Mouse (Mus musculus) brain, embryonic 18.5 days (tissue): ENCODE measurements around the gene Robo3.

Source experiments
- DNase-seq: peaks from one replicate; pipeline ENCODE4 v3.0.0-alpha.2; 2012; ENCODE audit warnings: low read depth, low spot score

Robo3 gene

GRCm38 (mm10) chr9:37430582-37430981, 2.5 kb downstream of the Robo3 start:
- DNase-seq: peak; percentile 75

GRCm38 (mm10) chr9:37429326-37429725, 3.7 kb downstream of the Robo3 start:
- DNase-seq: no peak

- DNase-seq: no peak
Measured at GRCm38 (mm10) chr9:37421239-37421638, 11.8 kb downstream of the Robo3 start.

GRCm38 (mm10) chr9:37420676-37421075, 12.4 kb downstream of the Robo3 start:
- DNase-seq: peak; percentile 36

- DNase-seq: no peak
Measured at GRCm38 (mm10) chr9:37418791-37419190, 14.3 kb downstream of the Robo3 start.

GRCm38 (mm10) chr9:37414666-37415065, 18.4 kb downstream of the Robo3 start:
- no peak for DNase-seq

- DNase-seq: no peak
Measured at GRCm38 (mm10) chr9:37412989-37413388, 20.1 kb downstream of the Robo3 start.

- DNase-seq: no peak
Measured at GRCm38 (mm10) chr9:37409698-37410445, 23.2 kb downstream of the Robo3 start.

GRCm38 (mm10) chr9:37407850-37408502, 25.1 kb downstream of the Robo3 start:
- no peak for DNase-seq

- no peak for DNase-seq
Measured at GRCm38 (mm10) chr9:37406372-37406771, 26.7 kb downstream of the Robo3 start.

GRCm38 (mm10) chr9:37403011-37403410, 30.0 kb downstream of the Robo3 start:
- no peak for DNase-seq

GRCm38 (mm10) chr9:37402501-37402900, 30.5 kb downstream of the Robo3 start:
- no peak for DNase-seq

GRCm38 (mm10) chr9:37401802-37402201, 31.2 kb downstream of the Robo3 start, which contains the start of gene Robo4:
Gene Robo4, plus strand, starts transcription at chr9:37401897.
- no peak for DNase-seq

GRCm38 (mm10) chr9:37400585-37400984, 32.5 kb downstream of the Robo3 start:
- DNase-seq: no peak

- no peak for DNase-seq
Measured at GRCm38 (mm10) chr9:37393482-37394131, 39.4 kb downstream of the Robo3 start.

GRCm38 (mm10) chr9:37392071-37392470, 41.0 kb downstream of the Robo3 start:
- DNase-seq: no peak

GRCm38 (mm10) chr9:37390891-37391290, 42.2 kb downstream of the Robo3 start:
- DNase-seq: no peak

GRCm38 (mm10) chr9:37384284-37385182, 48.5 kb downstream of the Robo3 start:
- DNase-seq: no peak

- DNase-seq: no peak
Measured at GRCm38 (mm10) chr9:37383161-37383560, 49.9 kb downstream of the Robo3 start.

- DNase-seq: no peak
Measured at GRCm38 (mm10) chr9:37375718-37376117, 57.3 kb downstream of the Robo3 start.

- DNase-seq: no peak
Measured at GRCm38 (mm10) chr9:37371232-37371801, 61.7 kb downstream of the Robo3 start.
